Mouse (Mus musculus) hindbrain, embryonic 11.5 days (tissue): ENCODE measurements at regions not wholly inside any gene's neighbourhood (a gene's known extent, or its start where the extent isn't known, plus 50 kb on each side); places are given as distances from the start of the nearest gene placed in this dataset.

ENCODE experiments used
- ATAC-seq: fragments of 200-750 bp; cut with Nextera tagmentation; 2 replicates; pipeline ENCODE4 v1.8.0; 2017; ENCODE audit warnings: mild to moderate bottlenecking, moderate TSS enrichment, moderate library complexity; ENCODE audit not compliant: low FRiP score
- DNase-seq: peaks from one replicate; pipeline ENCODE4 v3.0.0-alpha.2; 2015; ENCODE audit warnings: low spot score
- H3K27ac ChIP-seq: fragments of 300-500 bp; sonication (generic); 2 replicates; pipeline ENCODE4 v1.5.1; 2014; ENCODE audit warnings: mild to moderate bottlenecking, low read depth, low read length
- H3K27me3 ChIP-seq: fragments of 300-500 bp; sonication (generic); 2 replicates; pipeline ENCODE4 v1.6.1; 2014; ENCODE audit warnings: mild to moderate bottlenecking, low read length, moderate library complexity, mixed read lengths; ENCODE audit not compliant: control insufficient read depth, insufficient read depth
- H3K36me3 ChIP-seq: fragments of 300-500 bp; sonication (generic); 2 replicates; pipeline ENCODE4 v1.6.1; 2014; ENCODE audit warnings: mild to moderate bottlenecking, low read length, moderate library complexity, mixed read lengths; ENCODE audit not compliant: control insufficient read depth, insufficient read depth
- H3K4me1 ChIP-seq: fragments of 300-500 bp; sonication (generic); replicated peaks from 2 replicates; pipeline ENCODE4 v1.6.1; 2014; ENCODE audit warnings: low read length, mixed read lengths; ENCODE audit not compliant: control insufficient read depth, insufficient read depth
- H3K4me2 ChIP-seq: fragments of 300-500 bp; sonication (generic); replicated peaks from 2 replicates; pipeline ENCODE4 v1.6.1; 2014; ENCODE audit warnings: mild to moderate bottlenecking, low read depth, low read length
- H3K4me3 ChIP-seq: fragments of 300-500 bp; sonication (generic); 2 replicates; pipeline ENCODE4 v1.5.1; 2014; ENCODE audit warnings: low read depth, low read length
- H3K9ac ChIP-seq: fragments of 300-500 bp; sonication (generic); 2 replicates; pipeline ENCODE4 v1.6.1; 2014; ENCODE audit warnings: low read depth, low read length
- H3K9me3 ChIP-seq: fragments of 300-500 bp; sonication (generic); 2 replicates; pipeline ENCODE4 v1.6.1; 2016; ENCODE audit warnings: low read length; ENCODE audit not compliant: control insufficient read depth
- WGBS: fragments of 180-500 bp; shearing (Covaris S2); extraction: QIAGEN DNeasy Blood & Tissue Kit; methylation state at CpG from one replicate; pipeline ENCODE4 v1.1.7; 2014; 5-methylcytosine and 5-hydroxymethylcytosine counted together

DNA sequence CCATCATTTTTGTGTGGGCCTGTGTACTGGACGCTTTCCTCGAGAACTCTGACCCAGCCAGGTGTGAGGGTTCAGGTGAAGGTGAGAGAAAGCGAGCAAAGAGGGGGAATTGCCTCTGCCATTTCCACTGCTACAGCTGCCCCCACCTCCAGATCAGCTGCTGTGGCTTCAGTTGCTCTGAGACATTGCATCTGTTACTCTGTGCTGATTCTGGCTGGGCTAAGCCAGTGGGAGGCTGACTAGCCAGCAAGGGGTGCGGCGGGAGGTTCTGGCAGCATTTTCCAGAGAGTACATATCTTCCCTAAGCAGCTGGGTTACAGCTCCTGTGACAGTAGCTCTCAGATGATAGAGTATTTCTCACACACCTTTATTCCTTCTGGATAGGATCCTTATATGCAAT, 712.7 kb upstream of the Cdh18 start:
- 77% methylated on average over 5 of the region's 5 CpGs for WGBS

GRCm38 (mm10) chr15:21858540-21858939, 690.3 kb upstream of the Cdh18 start:
- Histone ChIP-seq H3K36me3 (no peaks in the 10 kb centered on the region), H3K27me3 (no peaks in the 10 kb centered on the region), H3K4me2 (no peak overlapping the region), H3K4me3 (no peak overlapping the region), H3K27ac (no peak overlapping the region), H3K4me1 (no peaks in the 10 kb centered on the region), H3K9me3 (no peaks in the 10 kb centered on the region), H3K9ac (no peak overlapping the region)
- 87% methylated on average over 7 of the region's 7 CpGs for WGBS
- DNase-seq: no peak
- ATAC-seq: no peak

More for the DNA sequence above, 712.7 kb upstream of the Cdh18 start:
- Histone ChIP-seq H3K9me3 (no peaks in the 10 kb centered on the region), H3K4me1 (no peaks in the 10 kb centered on the region), H3K4me3 (no peak overlapping the region), H3K4me2 (no peak overlapping the region), H3K36me3 (no peaks in the 10 kb centered on the region), H3K27me3 (no peaks in the 10 kb centered on the region), H3K9ac (no peak overlapping the region), H3K27ac (no peak overlapping the region)
- no peak for ATAC-seq
- DNase-seq: no peak

GRCm38 (mm10) chr15:21885181-21885580, 663.6 kb upstream of the Cdh18 start:
- H3K9me3 ChIP-seq: no peaks in the 10 kb centered on the region
- peak; percentile 80 for DNase-seq
- H3K4me1 ChIP-seq: no peaks in the 10 kb centered on the region
- 31% methylated on average over 2 of the region's 2 CpGs for WGBS
- H3K4me2 ChIP-seq: no peak overlapping the region
- H3K4me3 ChIP-seq: no peak overlapping the region
- H3K36me3 ChIP-seq: no peaks in the 10 kb centered on the region
- no peak overlapping the region for H3K9ac ChIP-seq
- H3K27ac ChIP-seq: no peak overlapping the region
- ATAC-seq: peak; percentile 83
- H3K27me3 ChIP-seq: no peaks in the 10 kb centered on the region
